26 mouse cellular contexts compared by ENCODE assay signal in genomic region chr5:30751071-30751470, GRCm38 (mm10). TPM values are rescaled to one million over a fixed set of nuclear protein-coding genes. Genes with fewer than 3 reads are reported as not detected.
DNase-seq lines count a peak whose midpoint lies in the region; ATAC-seq and TF ChIP-seq lines count a peak whose summit lies in the region.
"Had no signal": no experiment of that assay in that cellular context is flagged by ENCODE, and none has a peak within 500 bp of the region (broad histone marks: within the 10 kb centered on the region; RNA-seq: fewer than 3 reads in every experiment).

No protein-coding gene starts in this region.

- no peak overlapping the region for H3K9ac ChIP-seq in hindbrain, postnatal 0 days (replicated peaks; ENCODE audit: low read length)
- no peak overlapping the region for H3K9ac ChIP-seq in midbrain, embryonic 11.5 days (ENCODE audit: low read length)
- H3K9ac ChIP-seq: heart, embryonic 13.5 days; hindbrain, embryonic 13.5 days; limb, embryonic 13.5 days; liver, embryonic 15.5 days; lung, embryonic 15.5 days; neural tube, embryonic 13.5 days had no signal

- no peak overlapping the region for H3K4me2 ChIP-seq in hindbrain, postnatal 0 days (ENCODE audit: low read depth, low read length)
- no peak overlapping the region for H3K4me2 ChIP-seq in midbrain, embryonic 11.5 days
- H3K4me2 ChIP-seq: heart, embryonic 13.5 days; hindbrain, embryonic 13.5 days; limb, embryonic 13.5 days; liver, embryonic 15.5 days; lung, embryonic 15.5 days; neural tube, embryonic 13.5 days had no signal

- no peak overlapping the region for H3K4me3 ChIP-seq in hindbrain, postnatal 0 days (ENCODE audit: low read length)
- H3K4me3 ChIP-seq in hindbrain, embryonic 10.5 days = no peak overlapping the region
- no peak overlapping the region for H3K4me3 ChIP-seq in midbrain, embryonic 11.5 days (ENCODE audit: low read depth, low read length)
- H3K4me3 ChIP-seq: heart, embryonic 13.5 days; hindbrain, embryonic 13.5 days; limb, embryonic 13.5 days; liver, embryonic 15.5 days; lung, embryonic 15.5 days; megakaryocyte, embryonic 14.5 days; neural tube, embryonic 13.5 days had no signal

- 0 out of 2 replicates have a peak, but pooled peaks cover 5% of the 10 kb centered on the region for H3K4me1 ChIP-seq in hindbrain, postnatal 0 days (ENCODE audit: insufficient read depth, low read length)
- H3K4me1 ChIP-seq in hindbrain, embryonic 10.5 days (replicated peaks) = no peaks in the 10 kb centered on the region; the same call in 1 of the 2 replicates
- H3K4me1 ChIP-seq in midbrain, embryonic 11.5 days (ENCODE audit: control insufficient read depth, insufficient read depth, low read length) = no peaks in the 10 kb centered on the region

- no peak overlapping the region for H3K27ac ChIP-seq in hindbrain, postnatal 0 days
- no peak overlapping the region for H3K27ac ChIP-seq in hindbrain, embryonic 10.5 days
- no peak overlapping the region for H3K27ac ChIP-seq in midbrain, embryonic 11.5 days (ENCODE audit: low read depth, low read length)
- H3K27ac ChIP-seq: heart, embryonic 13.5 days; hindbrain, embryonic 13.5 days; kidney, postnatal 0 days; limb, embryonic 13.5 days; liver, embryonic 15.5 days; lung, embryonic 15.5 days had no signal

- WGBS in hindbrain, postnatal 0 days = 46% methylated on average over 5 of the region's 5 CpGs
- 90% methylated on average over 5 of the region's 5 CpGs for WGBS in hindbrain, embryonic 10.5 days
- 91% methylated on average over 5 of the region's 5 CpGs for WGBS in midbrain, embryonic 11.5 days

- peak; percentile 45 to 60 for DNase-seq in cerebellum, postnatal 14 days
- no peak for DNase-seq in cerebellum, postnatal 25 days
- DNase-seq in hindbrain, postnatal 0 days (ENCODE audit: low spot score) = peak; percentile 27
- no peak for DNase-seq in hindbrain, embryonic 10.5 days (ENCODE audit: low spot score)
- DNase-seq in gastrocnemius, adult 18-20 months (ENCODE audit: low spot score) = peak; percentile 51
- DNase-seq in gastrocnemius, postnatal 25 days = peak; percentile 42
- no peak for DNase-seq in midbrain, embryonic 11.5 days (ENCODE audit: low spot score, missing footprints)
- DNase-seq: adrenal gland, postnatal 10 days; cerebellum, adult 18-20 months; heart, adult 18-20 months; kidney, adult 2 months; lung, postnatal 36 days; midbrain, embryonic 14.5 days; right cerebral cortex, adult 18-20 months; thymus, adult 18-20 months; thymus, postnatal 4 days had no signal

- H3K27me3 ChIP-seq in hindbrain, postnatal 0 days (ENCODE audit: insufficient read depth, low read length) = no peaks in the 10 kb centered on the region
- H3K27me3 ChIP-seq in hindbrain, embryonic 10.5 days (ENCODE audit: insufficient read depth, poor library complexity, severe bottlenecking) = no peaks in the 10 kb centered on the region
- H3K27me3 ChIP-seq in midbrain, embryonic 11.5 days (ENCODE audit: control insufficient read depth, insufficient read depth, low read length) = no peaks in the 10 kb centered on the region
- H3K27me3 ChIP-seq: heart, embryonic 13.5 days; hindbrain, embryonic 13.5 days; limb, embryonic 13.5 days; liver, embryonic 15.5 days; lung, embryonic 15.5 days; neural tube, embryonic 13.5 days had no signal

- no peak for ATAC-seq in hindbrain, postnatal 0 days
- no peak for ATAC-seq in midbrain, embryonic 11.5 days (ENCODE audit: low FRiP score)
- ATAC-seq: inflammation-experienced regulatory T-cells, adult 6 months had no signal

- TF ChIP-seq CTCF in hindbrain, postnatal 0 days (IDR thresholded peaks at IDR 0.05; ENCODE audit: low read depth) = no peak

- H3K36me3 ChIP-seq in hindbrain, postnatal 0 days (ENCODE audit: insufficient read depth, low read length) = peaks cover 14% of the 10 kb centered on the region; the same call in 1 of the 2 replicates
- peaks cover 98% of the 10 kb centered on the region for H3K36me3 ChIP-seq in hindbrain, embryonic 10.5 days
- H3K36me3 ChIP-seq in midbrain, embryonic 11.5 days (ENCODE audit: control insufficient read depth, insufficient read depth, low read length) = peaks cover 27% of the 10 kb centered on the region
- H3K36me3 ChIP-seq: heart, embryonic 13.5 days; limb, embryonic 13.5 days; liver, embryonic 15.5 days; lung, embryonic 15.5 days had no signal

- H3K9me3 ChIP-seq in hindbrain, postnatal 0 days (ENCODE audit: low read length) = no peaks in the 10 kb centered on the region
- H3K9me3 ChIP-seq in hindbrain, embryonic 10.5 days = no peaks in the 10 kb centered on the region
- H3K9me3 ChIP-seq in midbrain, embryonic 11.5 days (ENCODE audit: control insufficient read depth, low read length) = no peaks in the 10 kb centered on the region
- H3K9me3 ChIP-seq: heart, embryonic 13.5 days; hindbrain, embryonic 13.5 days; limb, embryonic 13.5 days; liver, embryonic 15.5 days; lung, embryonic 15.5 days; megakaryocyte, embryonic 14.5 days; neural tube, embryonic 13.5 days had no signal

RNA-seq across cellular contexts. Expression of gene Dpysl5, which starts 39.7 kb away (rescaled TPM):
- total RNA-seq in hindbrain, postnatal 0 days (2014; rRNA removed) = 261 and 286 TPM in 2 replicates
- 120 and 148 TPM in 2 replicates for polyA plus RNA-seq in hindbrain, postnatal 0 days (2015; fragmentation: Nextera tagmentation; extraction: Ambion mirVana)
- polyA plus RNA-seq in hindbrain, embryonic 10.5 days (2016; fragmentation: Nextera tagmentation; extraction: Ambion mirVana) = 87.4 and 151 TPM in 2 replicates
- 1 to 10 TPM in 1 of 2 experiments, under 1 TPM in 1; 0.62 to 1.3 TPM for total RNA-seq in gastrocnemius, adult 18-20 months (2021)
- total RNA-seq in gastrocnemius, postnatal 25 days (2021) = 1 to 10 TPM; 1.0 to 2.0 TPM
- 81.4 and 89.1 TPM in 2 replicates for polyA plus RNA-seq in midbrain, embryonic 11.5 days (2014; fragmentation: Nextera tagmentation; extraction: Ambion mirVana)
- total RNA-seq: common myeloid progenitor, adult 5-6 weeks had no signal

Comparison
In these comparisons a context has a peak if more than half of its experiments do, and no peak if none do; other contexts are left out.
1. DNase-seq: peak in cerebellum, postnatal 14 days (2 of 2), hindbrain, postnatal 0 days (single experiment), gastrocnemius, adult 18-20 months (single experiment) and gastrocnemius, postnatal 25 days (single experiment); none in cerebellum, postnatal 25 days (0 of 2), hindbrain, embryonic 10.5 days (single experiment) and midbrain, embryonic 11.5 days (single experiment).
2. RNA of gene Dpysl5, which starts 39.7 kb away (total RNA-seq): 261 to 286 TPM in hindbrain, postnatal 0 days; 1.0 to 2.0 TPM in gastrocnemius, postnatal 25 days and 0.62 to 1.3 TPM in gastrocnemius, adult 18-20 months; every median in the first group is over 10 times any median in the second.